Mouse (Mus musculus) limb, embryonic 10.5 days (tissue): ENCODE results near the gene Fkbp8. TPM values are rescaled to one million over a fixed set of nuclear protein-coding genes. Genes with fewer than 3 reads are reported as not detected.

Experiments used
- DNase-seq: peaks from one replicate; pipeline ENCODE4 v3.0.0-alpha.2; 2017; ENCODE audit warnings: low spot score
- H3K27ac ChIP-seq: fragments of 300-500 bp; sonication (generic); 2 replicates; pipeline ENCODE4 v1.5.1; 2016; ENCODE audit warnings: mild to moderate bottlenecking
- H3K27me3 ChIP-seq: fragments of 300-500 bp; sonication (generic); 2 replicates; pipeline ENCODE4 v1.6.1; 2016; ENCODE audit warnings: low read depth, mild to moderate bottlenecking; ENCODE audit not compliant: poor library complexity, severe bottlenecking
- H3K36me3 ChIP-seq: fragments of 300-500 bp; sonication (generic); 2 replicates; pipeline ENCODE4 v1.6.1; 2016; ENCODE audit warnings: mild to moderate bottlenecking, moderate library complexity
- H3K4me1 ChIP-seq: fragments of 300-500 bp; sonication (generic); 2 replicates; pipeline ENCODE4 v1.6.1; 2016
- H3K4me3 ChIP-seq: fragments of 300-500 bp; sonication (generic); 2 replicates; pipeline ENCODE4 v1.5.1; 2016; ENCODE audit warnings: mild to moderate bottlenecking, moderate library complexity
- H3K9me3 ChIP-seq: fragments of 300-500 bp; sonication (generic); replicated peaks from 2 replicates; pipeline ENCODE4 v1.6.1; 2016; ENCODE audit warnings: mild to moderate bottlenecking
- WGBS: fragments of 180-500 bp; shearing (Covaris S2); methylation state at CpG from one replicate; pipeline ENCODE4 v1.1.7; 2016; 5-methylcytosine and 5-hydroxymethylcytosine counted together
- polyA plus RNA-seq: library from polyadenylated mRNA; unstranded; fragments of >200 nt; fragmentation: Nextera tagmentation; extraction: Ambion mirVana; gene quantifications from 2 replicates; pipeline ENCODE4 v1.2.1, GENCODE M21; 2016

The Fkbp8 gene
- polyA plus RNA-seq, 1 experiment from 2014 or later = 310 TPM

DNA sequence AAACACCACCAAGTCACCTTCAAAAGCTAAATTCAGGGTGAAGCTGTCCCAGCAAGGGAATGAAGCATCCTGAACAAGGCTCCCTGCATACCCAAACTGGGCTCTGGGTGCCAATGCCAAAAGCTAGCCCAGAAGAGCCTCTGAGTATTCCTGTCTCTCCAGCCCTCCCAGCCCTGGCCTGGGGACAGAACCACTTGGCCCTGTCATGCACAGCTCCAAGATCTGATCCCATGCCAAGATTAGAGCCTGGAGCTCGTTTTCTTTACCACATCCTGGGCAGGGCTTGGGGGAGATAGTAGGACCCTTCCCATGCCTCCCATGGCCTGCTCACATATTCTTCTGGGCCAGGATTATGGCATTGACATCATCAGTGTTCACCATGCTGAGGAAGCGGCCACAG lies 7.9 kb upstream of the Fkbp8 start:
- H3K27ac ChIP-seq = no peak overlapping the region
- H3K4me3 ChIP-seq = no peak overlapping the region
- peaks cover 11% of the 10 kb centered on the region for H3K4me1 ChIP-seq
- DNase-seq = no peak
- WGBS = 76% methylated on average over 2 of the region's 2 CpGs
- H3K27me3 ChIP-seq = no peaks in the 10 kb centered on the region
- no peaks in the 10 kb centered on the region for H3K9me3 ChIP-seq
- peaks cover 37% of the 10 kb centered on the region for H3K36me3 ChIP-seq

DNA sequence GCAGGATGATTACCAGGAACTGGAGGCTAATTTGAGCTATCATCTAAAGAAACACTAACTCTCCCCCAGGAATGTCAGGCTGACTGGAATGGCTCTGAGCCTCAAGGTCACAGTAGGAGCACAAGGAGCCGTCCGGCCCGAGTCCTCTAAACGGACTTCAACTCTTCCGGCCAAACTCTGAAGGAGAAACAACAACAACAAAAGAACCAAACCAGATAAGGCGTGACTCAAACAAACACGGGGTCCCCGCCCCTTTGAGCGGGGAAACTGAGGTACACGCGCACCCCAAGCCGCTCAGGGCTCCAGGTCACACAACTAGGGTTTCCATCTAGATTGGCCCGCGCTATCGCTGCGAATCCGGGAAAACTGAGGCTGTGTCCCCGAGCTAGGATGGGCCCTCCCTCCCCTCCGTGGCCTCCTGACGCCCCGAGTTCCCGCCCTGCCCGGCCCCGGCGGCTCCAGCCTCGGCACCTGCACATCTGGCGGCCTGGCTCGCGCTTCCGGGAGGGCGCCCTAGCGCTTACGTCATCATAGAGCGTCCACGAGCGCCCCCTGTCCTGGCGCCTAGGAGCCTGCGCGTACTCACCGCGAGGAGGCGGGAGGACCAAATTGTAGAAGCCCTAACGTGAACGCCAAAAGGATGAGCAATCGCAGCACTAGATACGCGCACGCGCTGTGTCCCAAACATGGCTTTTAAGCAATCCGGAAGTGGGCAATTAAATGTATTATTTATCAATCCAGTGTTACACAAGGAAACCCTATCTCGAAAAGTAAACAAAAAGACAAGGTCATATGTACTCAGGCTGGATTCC lies 4.7 kb upstream of the Fkbp8 start:
- Histone ChIP-seq H3K27me3 (no peaks in the 10 kb centered on the region), H3K4me3 (peak overlapping the region; percentile 79), H3K4me1 (peaks cover 20% of the 10 kb centered on the region), H3K36me3 (peaks cover 17% of the 10 kb centered on the region), H3K27ac (peak overlapping the region; percentile 91), H3K9me3 (no peaks in the 10 kb centered on the region)
- WGBS = under 1% methylated on average over 49 of the region's 51 CpGs
- DNase-seq = peak; percentile 97

DNA sequence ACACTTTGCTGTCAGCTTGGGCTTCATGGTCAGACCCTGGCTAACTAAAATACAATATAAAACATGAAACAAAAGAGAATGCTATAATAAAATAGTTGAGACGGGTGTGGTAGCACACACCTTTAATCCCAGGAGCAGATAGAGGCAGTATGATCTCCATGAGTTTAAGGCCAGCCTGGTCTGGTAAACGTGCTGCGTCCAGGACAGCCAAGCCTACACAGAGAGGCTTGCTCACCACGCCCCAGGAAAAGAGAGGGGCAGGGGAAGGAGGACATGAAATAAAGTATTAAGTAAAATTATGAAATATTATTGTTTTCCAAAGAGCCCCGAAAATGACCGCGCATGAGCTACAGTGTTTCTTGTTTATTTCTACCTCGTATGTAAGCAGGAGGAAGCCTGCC lies 413 bp upstream of the Fkbp8 start:
- WGBS = 2% methylated on average over 8 of the region's 8 CpGs
- peak overlapping the region; percentile 100 for H3K27ac ChIP-seq

DNA sequence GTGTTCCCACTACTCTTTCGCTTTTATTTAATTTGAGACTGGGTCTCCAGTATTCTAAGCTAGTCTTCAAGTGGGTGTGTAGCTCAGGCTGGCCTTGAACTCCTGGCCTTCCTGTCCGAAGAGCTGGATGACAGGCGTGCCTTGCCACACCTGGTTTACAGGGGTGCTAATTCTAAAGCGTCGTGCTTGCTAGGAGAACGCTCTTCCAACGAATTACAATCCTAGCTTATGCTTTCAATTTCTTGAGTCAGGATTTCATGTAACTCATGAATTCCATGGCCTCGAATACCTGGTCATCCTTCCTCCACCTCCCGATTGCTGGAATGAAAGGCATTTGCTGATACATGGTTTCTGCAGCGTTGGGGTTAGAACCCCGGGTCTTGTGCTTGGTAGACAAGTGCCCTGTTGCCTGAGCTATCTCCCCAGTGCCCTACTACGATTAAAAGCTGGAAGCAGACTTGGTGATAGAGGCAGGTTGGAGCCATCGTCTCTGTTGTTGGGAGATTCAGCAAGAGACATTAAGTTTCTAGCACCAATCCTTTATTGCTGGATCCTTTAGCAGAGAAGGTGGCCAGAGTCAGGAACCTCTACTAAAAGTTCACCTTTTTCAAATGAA lies 766 bp downstream of the Fkbp8 start:
- Histone ChIP-seq H3K36me3 (peaks cover 41% of the 10 kb centered on the region), H3K9me3 (no peaks in the 10 kb centered on the region), H3K4me1 (peaks cover 23% of the 10 kb centered on the region), H3K27ac (peak overlapping the region; percentile 100), H3K27me3 (no peaks in the 10 kb centered on the region), H3K4me3 (peak overlapping the region; percentile 88)
- WGBS = 32% methylated on average over 13 of the region's 13 CpGs
- DNase-seq = no peak

More for the DNA sequence above, 413 bp upstream of the Fkbp8 start:
- no peak for DNase-seq
- peaks cover 31% of the 10 kb centered on the region for H3K4me1 ChIP-seq
- H3K9me3 ChIP-seq = no peaks in the 10 kb centered on the region
- peaks cover 30% of the 10 kb centered on the region for H3K36me3 ChIP-seq
- peak overlapping the region; percentile 88 for H3K4me3 ChIP-seq
- no peaks in the 10 kb centered on the region for H3K27me3 ChIP-seq

DNA sequence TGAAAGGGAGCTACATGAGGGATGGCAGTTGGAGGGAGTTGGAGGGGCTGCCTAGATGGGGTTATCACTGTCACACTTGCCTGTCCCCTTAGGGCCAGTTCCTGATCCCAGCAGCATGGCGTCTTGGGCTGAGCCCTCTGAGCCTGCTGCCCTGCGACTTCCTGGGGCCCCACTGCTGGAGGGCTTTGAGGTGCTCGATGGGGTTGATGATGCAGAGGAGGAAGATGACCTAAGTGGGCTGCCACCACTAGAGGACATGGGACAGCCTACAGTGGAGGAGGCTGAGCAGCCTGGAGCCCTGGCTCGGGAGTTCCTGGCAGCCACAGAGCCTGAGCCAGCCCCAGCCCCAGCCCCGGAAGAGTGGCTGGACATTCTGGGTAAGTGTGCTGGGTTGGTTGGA lies 1.8 kb downstream of the Fkbp8 start:
- no peaks in the 10 kb centered on the region for H3K9me3 ChIP-seq
- peaks cover 23% of the 10 kb centered on the region for H3K4me1 ChIP-seq
- peak overlapping the region; percentile 9; the same call in 1 of the 2 replicates for H3K4me3 ChIP-seq
- no peak overlapping the region for H3K27ac ChIP-seq
- H3K36me3 ChIP-seq = peaks cover 52% of the 10 kb centered on the region
- 86% methylated on average over 5 of the region's 5 CpGs for WGBS
- H3K27me3 ChIP-seq = no peaks in the 10 kb centered on the region
- no peak for DNase-seq

DNA sequence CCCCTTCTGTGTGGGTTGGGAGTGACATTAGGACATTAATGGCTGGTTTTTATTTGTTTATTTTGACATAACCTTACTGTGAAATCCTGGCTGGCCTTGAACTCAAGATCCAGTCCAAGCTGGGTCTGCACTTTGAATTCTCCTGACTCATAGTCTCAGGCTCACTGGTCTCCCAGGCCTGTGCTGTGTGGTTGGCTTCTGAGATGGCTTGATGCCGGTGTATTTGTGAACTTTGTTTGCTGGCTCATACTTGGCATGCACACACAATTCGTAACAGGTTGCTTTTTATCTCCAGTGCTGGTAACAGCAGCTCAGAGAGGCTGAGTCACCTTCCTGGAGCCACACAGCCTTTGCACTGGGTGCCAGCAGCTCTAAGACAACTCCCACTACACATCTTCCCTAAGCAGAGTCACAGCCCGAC lies 2.2 kb downstream of the Fkbp8 start:
- peaks cover 56% of the 10 kb centered on the region for H3K36me3 ChIP-seq
- H3K9me3 ChIP-seq = no peaks in the 10 kb centered on the region
- H3K27ac ChIP-seq = no peak overlapping the region
- H3K4me3 ChIP-seq = no peak overlapping the region
- peaks cover 23% of the 10 kb centered on the region for H3K4me1 ChIP-seq
- WGBS = 97% methylated on average over 3 of the region's 3 CpGs
- DNase-seq = no peak
- no peaks in the 10 kb centered on the region for H3K27me3 ChIP-seq

DNA sequence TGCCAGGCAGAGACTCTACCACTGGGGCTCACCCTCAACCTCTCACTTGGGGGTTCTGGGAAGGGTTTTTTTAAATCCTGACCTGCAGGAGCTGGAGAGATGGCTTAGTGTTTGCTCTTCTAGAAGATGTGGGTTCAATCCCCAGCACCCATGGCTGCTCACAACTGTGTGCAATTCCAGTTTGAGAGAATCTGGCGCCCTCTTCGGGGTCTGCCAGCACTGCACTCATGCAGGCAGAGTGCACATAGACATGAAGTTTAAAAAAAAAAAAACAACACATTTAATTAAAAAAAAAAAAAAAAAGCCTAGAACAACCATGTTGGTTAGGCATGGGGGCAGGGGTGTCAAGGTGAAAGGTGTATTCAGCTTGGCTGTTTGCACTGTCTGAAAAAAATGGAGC lies 2.8 kb downstream of the Fkbp8 start:
- no peak overlapping the region for H3K4me3 ChIP-seq
- peaks cover 62% of the 10 kb centered on the region for H3K36me3 ChIP-seq
- no peaks in the 10 kb centered on the region for H3K9me3 ChIP-seq
- 96% methylated on average over 2 of the region's 2 CpGs for WGBS
- no peak for DNase-seq
- no peaks in the 10 kb centered on the region for H3K27me3 ChIP-seq
- H3K4me1 ChIP-seq = peaks cover 23% of the 10 kb centered on the region
- no peak overlapping the region for H3K27ac ChIP-seq

DNA sequence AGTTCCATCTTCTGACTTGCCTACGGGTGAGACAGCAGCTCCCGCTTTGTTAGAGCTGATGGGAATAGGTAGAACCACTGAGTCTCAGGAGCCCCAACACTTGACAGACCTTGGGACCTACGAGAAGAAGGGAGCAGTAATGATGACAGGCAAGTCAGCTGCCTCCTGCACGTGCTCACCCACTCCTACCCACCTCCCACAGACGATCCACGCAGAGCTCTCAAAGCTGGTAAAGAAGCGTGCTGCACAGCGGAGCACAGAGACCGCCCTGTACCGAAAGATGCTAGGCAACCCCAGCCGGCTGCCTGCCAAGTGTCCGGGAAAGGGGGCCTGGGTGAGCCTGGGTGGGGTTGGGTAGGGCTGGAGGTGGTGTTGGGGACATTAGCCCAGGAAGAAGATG lies 6.8 kb downstream of the Fkbp8 start:
- 96% methylated on average over 12 of the region's 12 CpGs for WGBS
- no peaks in the 10 kb centered on the region for H3K9me3 ChIP-seq
- no peak overlapping the region for H3K4me3 ChIP-seq
- no peak for DNase-seq
- H3K27me3 ChIP-seq = no peaks in the 10 kb centered on the region
- peaks cover 12% of the 10 kb centered on the region for H3K4me1 ChIP-seq
- H3K27ac ChIP-seq = no peak overlapping the region
- peaks cover 81% of the 10 kb centered on the region for H3K36me3 ChIP-seq

DNA sequence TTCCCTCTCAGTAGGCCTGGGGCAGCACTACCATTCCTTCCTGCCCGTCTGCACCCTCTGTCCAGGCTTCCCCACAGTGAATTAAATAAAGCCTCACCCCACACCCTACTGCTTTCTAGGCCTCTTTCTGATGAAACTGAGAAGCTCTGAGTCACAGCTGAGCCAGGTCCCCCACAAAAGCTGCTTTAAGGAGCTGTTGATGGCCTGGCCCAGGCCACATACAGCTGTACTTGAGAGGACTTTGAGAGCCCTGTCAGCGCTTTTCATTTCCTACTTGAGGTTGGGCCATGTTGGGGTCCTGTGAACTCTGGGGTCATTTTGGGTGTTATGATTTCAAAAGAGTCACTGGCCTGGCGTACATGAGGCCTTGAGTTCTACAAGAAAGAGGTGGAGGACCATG lies 7.7 kb downstream of the Fkbp8 start:
- Histone ChIP-seq H3K27ac (no peak overlapping the region), H3K27me3 (no peaks in the 10 kb centered on the region), H3K36me3 (peaks cover 71% of the 10 kb centered on the region), H3K9me3 (no peaks in the 10 kb centered on the region), H3K4me1 (peaks cover 14% of the 10 kb centered on the region), H3K4me3 (no peak overlapping the region)
- DNase-seq = no peak
- WGBS = 95% methylated on average over 3 of the region's 3 CpGs

DNA sequence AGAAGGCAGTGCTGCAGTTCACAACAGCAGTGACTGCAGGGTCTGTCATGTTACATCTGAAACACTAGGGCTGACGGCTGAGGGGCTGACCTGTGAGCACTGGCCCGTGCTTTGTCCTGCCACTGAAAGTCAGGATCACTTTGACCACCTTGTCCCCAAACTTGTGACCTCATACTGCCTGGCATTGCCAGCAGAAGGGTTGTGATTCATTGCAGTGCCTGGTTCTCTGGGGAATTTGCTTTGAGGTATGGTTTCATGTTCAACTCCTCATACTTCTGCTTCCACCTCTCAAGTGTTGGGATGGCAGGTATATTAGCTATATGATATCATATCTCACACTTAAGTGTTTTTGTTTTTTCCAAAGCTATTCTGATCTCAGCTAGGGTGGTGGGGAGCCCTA lies 8.2 kb downstream of the Fkbp8 start:
- H3K27ac ChIP-seq = no peak overlapping the region
- H3K4me1 ChIP-seq = peaks cover 18% of the 10 kb centered on the region
- 84% methylated on average over 2 of the region's 2 CpGs for WGBS
- H3K4me3 ChIP-seq = no peak overlapping the region
- peaks cover 67% of the 10 kb centered on the region for H3K36me3 ChIP-seq
- no peak for DNase-seq
- no peaks in the 10 kb centered on the region for H3K27me3 ChIP-seq
- no peaks in the 10 kb centered on the region for H3K9me3 ChIP-seq

DNA sequence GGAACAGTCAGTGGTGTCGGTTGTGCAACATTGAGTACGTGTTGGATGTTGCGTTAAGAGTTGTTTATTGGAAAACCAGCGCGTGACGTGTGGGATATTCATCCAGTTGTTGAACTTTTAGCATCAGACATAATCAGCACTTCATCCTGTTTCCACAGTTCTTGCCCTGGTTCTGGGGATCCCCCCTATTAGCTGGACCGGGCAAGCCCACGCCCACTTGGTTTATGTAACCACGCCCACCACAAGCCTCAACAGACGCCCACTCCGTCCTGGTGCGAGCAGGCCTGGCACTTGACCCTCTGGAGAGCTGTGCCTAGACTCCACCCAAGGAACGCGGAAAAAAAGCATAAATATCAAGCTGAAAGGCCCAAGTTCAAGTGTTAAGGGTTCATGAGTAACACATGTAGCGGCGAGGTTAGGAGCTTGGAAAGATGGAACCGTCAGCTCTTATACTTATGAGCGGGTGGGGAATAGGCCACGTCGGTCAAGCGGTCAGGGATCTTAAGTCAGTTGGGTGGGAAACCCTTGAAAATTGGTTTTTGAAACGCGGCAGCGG lies 10.6 kb downstream of the Fkbp8 start:
- WGBS = 14% methylated on average over 24 of the region's 24 CpGs
- Histone ChIP-seq H3K27ac (peak overlapping the region; percentile 87), H3K9me3 (no peaks in the 10 kb centered on the region), H3K27me3 (no peaks in the 10 kb centered on the region), H3K4me1 (peaks cover 28% of the 10 kb centered on the region), H3K36me3 (peaks cover 43% of the 10 kb centered on the region), H3K4me3 (peak overlapping the region; percentile 74)
- DNase-seq = peak; percentile 58

DNA sequence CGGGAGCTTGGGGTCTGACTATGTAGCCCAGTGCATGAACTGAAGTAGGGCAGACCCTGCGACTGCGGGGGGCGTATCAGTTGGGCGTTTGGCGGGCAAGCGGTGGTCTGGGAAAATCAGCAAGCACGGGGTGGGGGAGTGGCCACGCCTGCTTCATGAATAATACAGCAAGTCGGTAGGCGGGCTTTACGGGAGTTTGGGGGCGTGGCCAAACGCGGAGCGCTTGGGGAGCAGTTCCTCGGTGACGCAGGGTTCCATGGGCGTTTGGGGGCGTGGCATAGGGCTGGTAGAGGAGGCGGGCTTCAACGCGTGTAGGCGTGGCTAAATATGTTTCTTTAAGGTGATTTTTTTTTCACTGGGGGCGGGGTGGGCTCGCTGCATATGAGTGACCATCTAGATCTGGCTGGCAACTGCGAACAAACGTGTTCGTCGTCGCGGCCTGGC lies 11.1 kb downstream of the Fkbp8 start:
- under 1% methylated on average over 32 of the region's 32 CpGs for WGBS
- peaks cover 32% of the 10 kb centered on the region for H3K4me1 ChIP-seq
- DNase-seq = peak; percentile 100

More for the DNA sequence above, 11.1 kb downstream of the Fkbp8 start:
- H3K27me3 ChIP-seq = no peaks in the 10 kb centered on the region
- peaks cover 37% of the 10 kb centered on the region for H3K36me3 ChIP-seq
- peak overlapping the region; percentile 87 for H3K27ac ChIP-seq
- H3K9me3 ChIP-seq = no peaks in the 10 kb centered on the region
- peak overlapping the region; percentile 74 for H3K4me3 ChIP-seq
